Mouse (Mus musculus) adipocyte (in vitro differentiated cells): ENCODE results near the gene Ass1.
"Not testable (repeated sequence)": the region's sequence is repeated elsewhere in the genome, so short reads cannot be mapped to it uniquely, and the experiment has no call there.

ENCODE experiments used
- DNase-seq: peaks from one replicate; pipeline ENCODE4 v3.0.0-alpha.2; 2016; ENCODE audit warnings: low spot score

Ass1 gene

GRCm38 (mm10) chr2:31537054-31537453 lies 67.0 kb downstream of the Ass1 start:
- DNase-seq, result peak; percentile 65

DNA sequence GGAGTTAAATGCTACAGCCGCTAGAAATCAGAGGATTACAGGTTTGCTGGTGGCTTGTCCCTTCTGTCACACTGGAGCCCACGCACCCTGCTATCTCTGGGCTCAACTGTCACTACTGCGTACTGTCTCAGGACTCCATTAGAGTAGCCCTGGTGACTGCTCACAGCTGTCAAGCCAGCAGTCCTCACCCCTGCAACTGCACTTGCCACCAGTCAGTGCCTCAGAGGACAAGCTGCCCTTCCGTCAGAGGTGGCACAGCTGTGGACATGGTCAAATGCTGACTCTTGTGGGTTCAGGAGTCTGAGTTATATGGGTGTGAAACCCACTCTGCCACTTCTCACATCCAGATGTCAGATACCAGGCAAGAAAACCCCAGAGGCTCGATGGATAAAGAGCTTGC lies 68.7 kb downstream of the Ass1 start:
- no peak for DNase-seq

DNA sequence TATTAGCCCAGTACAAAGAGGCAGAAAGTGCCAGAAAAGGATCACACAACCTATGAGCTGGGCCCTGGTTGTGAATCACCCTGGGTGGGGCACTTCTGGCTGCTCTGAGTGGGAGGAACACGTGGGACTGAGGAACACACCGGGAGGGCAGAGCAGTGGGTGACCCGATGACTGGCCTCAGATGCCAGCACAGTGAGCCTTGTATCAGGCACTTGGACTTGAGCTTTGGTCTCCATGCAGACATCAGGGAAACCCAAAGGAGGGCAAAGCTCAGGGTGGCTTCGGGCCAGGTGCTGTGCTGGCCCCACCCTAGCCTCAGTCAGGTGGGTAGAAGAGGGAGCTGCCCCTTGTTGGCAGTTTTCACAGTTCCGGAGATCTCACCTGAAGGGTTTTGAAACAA lies 71.6 kb downstream of the Ass1 start:
- no peak for DNase-seq

- DNase-seq, result no peak
These were observed 77.7 kb downstream of the Ass1 start for GRCm38 (mm10) chr2:31547726-31548125.

- DNase-seq, result no peak
These were observed 80.5 kb downstream of the Ass1 start for GRCm38 (mm10) chr2:31550503-31550902.

DNA sequence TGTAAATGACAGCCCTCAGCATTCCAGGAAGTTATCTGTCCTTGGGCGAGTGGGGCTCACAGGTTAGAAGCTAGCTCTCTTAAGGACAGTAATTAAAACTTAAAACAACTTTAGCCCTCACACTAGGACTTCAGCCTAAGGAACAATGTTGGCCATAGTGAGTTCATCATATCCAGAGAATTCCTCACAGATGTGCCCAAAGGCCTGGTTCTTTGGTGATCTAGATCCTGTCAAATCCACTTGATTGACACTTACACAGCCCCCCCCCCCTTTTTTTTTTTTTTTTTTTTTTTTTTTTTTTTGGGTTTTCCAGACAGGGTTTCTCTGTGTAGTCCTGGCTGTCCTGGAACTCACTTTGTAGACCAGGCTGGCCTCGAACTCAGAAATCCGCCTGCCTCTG lies 81.3 kb downstream of the Ass1 start:
- not testable (repeated sequence) for DNase-seq

GRCm38 (mm10) chr2:31551971-31552370 lies 82.0 kb downstream of the Ass1 start:
- no peak for DNase-seq

GRCm38 (mm10) chr2:31554619-31555018 lies 84.6 kb downstream of the Ass1 start:
- no peak for DNase-seq
